Mouse (Mus musculus): ENCODE measurements around the gene Bap1. TPM values are rescaled to one million over a fixed set of nuclear protein-coding genes. Genes with fewer than 3 reads are reported as not detected.

The Bap1 gene
- total RNA-seq, 2 experiments from 2014 or later: 127 to 131 TPM

Other genes starting within 250 kb of the Bap1 start
- 100 to 1,000 TPM; 171 to 189 TPM for gene Spcs1, start 249.8 kb upstream of the Bap1 start, total RNA-seq (2021)
- gene Pbrm1, start 232.3 kb upstream of the Bap1 start, total RNA-seq (2021): 10 to 100 TPM; 55.3 to 59.0 TPM
- gene Gnl3, start 232.3 kb upstream of the Bap1 start, total RNA-seq (2021): 10 to 100 TPM; 36.0 to 57.6 TPM
- gene Smim4, start 122.5 kb upstream of the Bap1 start, total RNA-seq (2021): 10 to 100 TPM; 28.6 to 29.6 TPM
- 10 to 100 TPM; 12.8 to 17.9 TPM for gene Nt5dc2, start 120.4 kb upstream of the Bap1 start, total RNA-seq (2021)
- 10 to 100 TPM; 13.9 to 17.5 TPM for gene Stab1, start 82.8 kb upstream of the Bap1 start, total RNA-seq (2021)
- 1 to 10 TPM; 2.2 to 3.1 TPM for gene Tnnc1, start 43.1 kb upstream of the Bap1 start, total RNA-seq (2021)
- gene Nisch, start 34.5 kb upstream of the Bap1 start, total RNA-seq (2021): 100 to 1,000 TPM; 431 to 467 TPM
- gene Sema3g, start 33.6 kb upstream of the Bap1 start, total RNA-seq (2021): 1 to 10 TPM; 4.4 to 5.0 TPM
- 1 to 10 TPM; 3.6 to 4.1 TPM for gene Phf7, start 133 bp upstream of the Bap1 start, total RNA-seq (2021)
- 1 to 10 TPM; 4.4 TPM for gene Dnah1, start 72.4 kb downstream of the Bap1 start, total RNA-seq (2021)
- gene Capn7, start 85.2 kb downstream of the Bap1 start, total RNA-seq (2021): 10 to 100 TPM; 36.8 to 40.1 TPM
- gene Sh3bp5, start 184.6 kb downstream of the Bap1 start, total RNA-seq (2021): 100 to 1,000 TPM; 135 to 147 TPM
- 10 to 100 TPM; 12.6 to 15.4 TPM for gene Eaf1, start 242.9 kb downstream of the Bap1 start, total RNA-seq (2021)
- gene Mettl6, start 243.6 kb downstream of the Bap1 start, total RNA-seq (2021): 10 to 100 TPM; 27.2 to 28.6 TPM

Data from layer of hippocampus, postnatal 25 days (tissue).